Mouse (Mus musculus): ENCODE results near the gene Jhy.

DNA sequence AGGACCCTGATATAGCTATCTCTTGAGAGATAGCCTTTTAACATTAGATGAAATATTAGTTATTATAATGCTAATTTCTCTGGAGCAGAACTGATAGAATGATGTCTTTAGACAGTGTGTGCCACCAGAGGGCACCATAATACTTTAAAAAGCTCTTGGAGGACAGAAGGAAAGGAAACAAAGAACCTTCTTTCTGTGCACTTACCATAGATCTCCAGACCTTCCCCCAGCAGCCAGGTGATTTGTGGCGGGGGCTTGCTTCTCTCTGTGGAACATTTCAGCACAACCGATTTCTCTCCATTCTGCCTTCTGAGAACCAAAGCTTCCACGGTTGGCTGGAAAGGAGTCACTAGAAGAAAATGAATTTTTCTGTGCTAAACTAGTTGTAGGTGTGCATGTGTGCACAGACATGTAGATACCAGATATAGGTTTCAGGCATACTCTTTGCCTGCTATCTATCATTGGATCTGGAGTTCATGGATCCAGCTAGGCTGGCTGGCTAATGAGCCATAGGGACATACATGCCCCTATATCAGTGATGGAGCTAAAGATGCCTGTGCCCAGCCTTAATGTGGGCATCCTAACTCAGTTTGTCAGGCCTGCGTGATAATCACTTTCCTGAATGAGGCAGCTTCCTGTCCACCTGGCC lies 26.1 kb upstream of the Jhy start:
- peak; percentile 64 for TF ChIP-seq CTCF (IDR thresholded peaks at IDR 0.05; ENCODE audit: low read depth)
- TF ChIP-seq EP300 (IDR thresholded peaks at IDR 0.05; ENCODE audit: low read depth), result no peak

All from heart, postnatal 0 days (tissue).